Mouse (Mus musculus): Measurements from ENCODE around the gene Mpp1.

Gene Mpp1

GRCm38 (mm10) chrX:75083982-75084773 is 46.6 kb downstream of the Mpp1 start:
- peak in 1 of 2 experiments; percentile 16 for DNase-seq (ENCODE audit: low spot score in 2 of 2)

- no peak for DNase-seq (ENCODE audit: low spot score in 2 of 2)
These were observed 48.5 kb downstream of the Mpp1 start for GRCm38 (mm10) chrX:75082351-75082750.

Measured in urinary bladder, postnatal 4 days (tissue).